Mouse (Mus musculus) E14TG2a.4 (cell line): ENCODE data around the gene Ctnnd2.

Experiments
- H3K27me3 ChIP-seq: 2 replicates; pipeline ENCODE4 v1.6.1; 2014; ENCODE audit warnings: low read length, control low read depth; ENCODE audit not compliant: insufficient read depth
- H3K36me3 ChIP-seq: 2 replicates; pipeline ENCODE4 v1.6.1; 2014; ENCODE audit warnings: low read length, control low read depth; ENCODE audit not compliant: insufficient read depth
- H3K4me1 ChIP-seq: replicated peaks from 2 replicates; pipeline ENCODE4 v1.6.1; 2014; ENCODE audit warnings: low read depth, low read length, control low read depth
- H3K4me3 ChIP-seq: replicated peaks from 2 replicates; pipeline ENCODE4 v1.5.1; 2014; ENCODE audit warnings: mild to moderate bottlenecking, low read length
- H3K9me3 ChIP-seq: 2 replicates; pipeline ENCODE4 v1.6.1; 2014; ENCODE audit warnings: low read length, control low read depth
- CTCF ChIP-seq: conservative IDR thresholded peaks from 2 replicates; pipeline ENCODE4 v1.5.1; 2014; ENCODE audit warnings: low read length
- NANOG ChIP-seq: IDR thresholded peaks from 2 replicates; pipeline ENCODE4 v1.6.1; 2014; ENCODE audit warnings: borderline replicate concordance, low read length, mixed read lengths
- POU5F1 ChIP-seq: IDR thresholded peaks from 2 replicates; pipeline ENCODE4 v1.6.1; 2014; ENCODE audit warnings: low read length, borderline replicate concordance

Ctnnd2 gene

GRCm38 (mm10) chr15:30700762-30701161, 528.4 kb downstream of the Ctnnd2 start:
- no peaks in the 10 kb centered on the region for H3K9me3 ChIP-seq
- H3K27me3 ChIP-seq: no peaks in the 10 kb centered on the region
- peaks cover 1% of the 10 kb centered on the region; the same call in 1 of the 2 replicates for H3K4me1 ChIP-seq
- no peak overlapping the region for H3K4me3 ChIP-seq
- H3K36me3 ChIP-seq: no peaks in the 10 kb centered on the region
- TF ChIP-seq POU5F1 (no peak), NANOG (no peak), CTCF (no peak)

GRCm38 (mm10) chr15:30701592-30701991, 529.2 kb downstream of the Ctnnd2 start:
- TF ChIP-seq CTCF (no peak), POU5F1 (no peak), NANOG (no peak)
- Histone ChIP-seq H3K9me3 (no peaks in the 10 kb centered on the region), H3K27me3 (no peaks in the 10 kb centered on the region), H3K36me3 (no peaks in the 10 kb centered on the region), H3K4me3 (no peak overlapping the region), H3K4me1 (no peaks in the 10 kb centered on the region)

GRCm38 (mm10) chr15:30709026-30709753, 536.8 kb downstream of the Ctnnd2 start:
- Histone ChIP-seq H3K27me3 (no peaks in the 10 kb centered on the region), H3K4me3 (no peak overlapping the region), H3K4me1 (no peaks in the 10 kb centered on the region), H3K36me3 (no peaks in the 10 kb centered on the region), H3K9me3 (no peaks in the 10 kb centered on the region)
- TF ChIP-seq CTCF (no peak), NANOG (no peak), POU5F1 (no peak)

DNA sequence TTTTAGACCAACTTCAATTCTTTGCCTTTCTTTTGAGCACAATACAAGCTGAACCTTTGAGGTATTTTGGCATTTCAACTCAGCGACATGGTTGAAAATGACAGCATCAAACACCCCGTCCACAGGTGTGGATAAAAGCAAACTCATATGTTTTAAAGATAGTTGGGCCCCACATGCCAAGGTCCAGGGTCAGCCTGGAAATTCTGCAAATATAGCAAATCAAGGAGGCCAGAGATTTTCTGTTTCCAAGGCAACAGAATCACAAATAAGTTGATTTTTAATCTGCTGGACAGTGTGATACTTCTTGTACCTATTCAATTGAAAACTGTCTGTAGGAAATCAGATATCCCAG, 537.3 kb downstream of the Ctnnd2 start:
- Histone ChIP-seq H3K4me3 (no peak overlapping the region), H3K9me3 (no peaks in the 10 kb centered on the region), H3K4me1 (no peaks in the 10 kb centered on the region), H3K27me3 (no peaks in the 10 kb centered on the region), H3K36me3 (no peaks in the 10 kb centered on the region)
- TF ChIP-seq POU5F1: no peak

DNA sequence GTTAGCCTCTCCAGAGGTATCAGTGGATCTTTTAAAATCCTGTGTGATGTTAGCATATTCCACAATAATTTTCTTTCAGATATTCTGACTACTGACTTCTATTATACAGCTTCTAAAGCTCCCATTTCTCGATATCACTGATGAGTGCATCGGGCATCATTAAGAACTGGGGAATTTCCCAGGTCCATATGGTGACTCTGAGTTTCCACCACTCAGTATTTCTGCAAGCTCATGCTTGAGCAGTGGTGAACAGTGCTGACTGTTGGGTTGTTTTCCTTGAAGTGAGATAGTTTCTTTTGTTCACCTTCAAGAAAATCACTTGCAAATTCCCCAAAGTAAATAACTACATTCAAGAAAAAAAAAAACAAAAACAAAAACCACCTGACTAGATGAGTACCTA, 542.4 kb downstream of the Ctnnd2 start:
- H3K9me3 ChIP-seq: no peaks in the 10 kb centered on the region
- no peak overlapping the region for H3K4me3 ChIP-seq
- TF ChIP-seq CTCF (no peak), NANOG (no peak), POU5F1 (no peak)
- H3K27me3 ChIP-seq: no peaks in the 10 kb centered on the region
- no peaks in the 10 kb centered on the region for H3K36me3 ChIP-seq
- no peaks in the 10 kb centered on the region for H3K4me1 ChIP-seq

GRCm38 (mm10) chr15:30718811-30719210, 546.4 kb downstream of the Ctnnd2 start:
- Histone ChIP-seq H3K4me3 (no peak overlapping the region), H3K9me3 (no peaks in the 10 kb centered on the region), H3K27me3 (no peaks in the 10 kb centered on the region), H3K36me3 (no peaks in the 10 kb centered on the region), H3K4me1 (no peaks in the 10 kb centered on the region)
- no peak for TF ChIP-seq CTCF

GRCm38 (mm10) chr15:30719226-30719625, 546.8 kb downstream of the Ctnnd2 start:
- no peak for TF ChIP-seq POU5F1
- no peak for TF ChIP-seq CTCF
- TF ChIP-seq NANOG: no peak
- H3K4me3 ChIP-seq: no peak overlapping the region
- no peaks in the 10 kb centered on the region for H3K4me1 ChIP-seq
- no peaks in the 10 kb centered on the region for H3K27me3 ChIP-seq
- no peaks in the 10 kb centered on the region for H3K36me3 ChIP-seq
- H3K9me3 ChIP-seq: no peaks in the 10 kb centered on the region

GRCm38 (mm10) chr15:30721098-30721497, 548.7 kb downstream of the Ctnnd2 start:
- Histone ChIP-seq H3K4me3 (no peak overlapping the region), H3K4me1 (no peaks in the 10 kb centered on the region), H3K9me3 (no peaks in the 10 kb centered on the region), H3K36me3 (no peaks in the 10 kb centered on the region), H3K27me3 (no peaks in the 10 kb centered on the region)
- TF ChIP-seq POU5F1: no peak
- no peak for TF ChIP-seq CTCF
- TF ChIP-seq NANOG: no peak

DNA sequence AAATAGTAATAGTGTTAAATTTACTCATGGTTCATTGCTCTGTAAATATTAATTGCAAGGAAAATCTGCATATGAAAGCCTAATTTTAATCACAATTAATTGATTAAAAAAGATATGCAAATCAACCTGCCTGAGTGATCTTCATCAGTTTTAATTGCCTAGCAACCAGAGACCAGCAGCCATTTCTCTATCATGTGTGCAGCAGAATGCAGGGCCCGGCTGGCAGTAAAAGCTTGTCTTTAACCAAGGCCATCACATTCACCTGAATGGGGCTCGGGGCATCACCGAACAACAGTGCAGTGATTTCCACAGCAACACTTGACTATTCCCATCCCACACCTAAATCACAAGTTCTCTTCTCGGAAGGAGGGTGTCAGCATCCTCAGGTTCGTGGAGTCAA, 553.7 kb downstream of the Ctnnd2 start:
- TF ChIP-seq NANOG (no peak), POU5F1 (no peak), CTCF (no peak)
- Histone ChIP-seq H3K36me3 (no peaks in the 10 kb centered on the region), H3K4me3 (no peak overlapping the region), H3K4me1 (no peaks in the 10 kb centered on the region), H3K9me3 (no peaks in the 10 kb centered on the region), H3K27me3 (no peaks in the 10 kb centered on the region)
